Mouse (Mus musculus) embryo, embryonic 11.5 days (tissue): ENCODE data around the gene Cfap52.

Experiments
- DNase-seq: peaks from one replicate; pipeline ENCODE4 v3.0.0-alpha.2; 2012; ENCODE audit warnings: low read depth, low spot score

Cfap52 gene

GRCm38 (mm10) chr11:67926348-67927055, 38.9 kb downstream of the Cfap52 start:
- no peak for DNase-seq

GRCm38 (mm10) chr11:67925000-67925399, 40.5 kb downstream of the Cfap52 start:
- no peak for DNase-seq

GRCm38 (mm10) chr11:67923720-67924119, 41.7 kb downstream of the Cfap52 start:
- DNase-seq, result no peak

GRCm38 (mm10) chr11:67922755-67923125, 42.7 kb downstream of the Cfap52 start:
- DNase-seq, result peak; percentile 47

- DNase-seq, result peak; percentile 24
Observed at GRCm38 (mm10) chr11:67921827-67922754, 43.4 kb downstream of the Cfap52 start, which contains the start of gene Usp43. Gene Usp43 (minus strand): TSS chr11:67922153.

GRCm38 (mm10) chr11:67921091-67921826, 44.2 kb downstream of the Cfap52 start:
- peak; percentile 29 for DNase-seq

- DNase-seq, result no peak
Observed at GRCm38 (mm10) chr11:67920226-67920960, 45.1 kb downstream of the Cfap52 start.

GRCm38 (mm10) chr11:67919593-67919992, 45.9 kb downstream of the Cfap52 start:
- DNase-seq, result no peak

GRCm38 (mm10) chr11:67917126-67917525, 48.3 kb downstream of the Cfap52 start:
- DNase-seq, result no peak

GRCm38 (mm10) chr11:67911074-67911473, 54.4 kb downstream of the Cfap52 start:
- DNase-seq, result no peak

GRCm38 (mm10) chr11:67903756-67904155, 61.7 kb downstream of the Cfap52 start:
- no peak for DNase-seq

GRCm38 (mm10) chr11:67897064-67897560, 68.3 kb downstream of the Cfap52 start:
- DNase-seq, result peak; percentile 27

- no peak for DNase-seq
Observed at GRCm38 (mm10) chr11:67895641-67896040, 69.8 kb downstream of the Cfap52 start.

- DNase-seq, result no peak
Observed at GRCm38 (mm10) chr11:67888521-67888920, 76.9 kb downstream of the Cfap52 start.

GRCm38 (mm10) chr11:67885921-67886320, 79.5 kb downstream of the Cfap52 start:
- no peak for DNase-seq
